Mouse (Mus musculus) erythroblast, embryonic 14.5 days (primary cell): ENCODE results near the gene Pik3r2.

Source experiments
- GATA1 ChIP-seq: IDR thresholded peaks from 2 replicates; pipeline ENCODE4 v1.6.1; 2012; ENCODE audit warnings: low read length, inconsistent platforms, mixed read lengths
- TAL1 ChIP-seq: IDR thresholded peaks from 3 replicates; pipeline ENCODE4 v1.6.1; 2012; ENCODE audit warnings: low read length, inconsistent platforms, mixed read lengths

DNA sequence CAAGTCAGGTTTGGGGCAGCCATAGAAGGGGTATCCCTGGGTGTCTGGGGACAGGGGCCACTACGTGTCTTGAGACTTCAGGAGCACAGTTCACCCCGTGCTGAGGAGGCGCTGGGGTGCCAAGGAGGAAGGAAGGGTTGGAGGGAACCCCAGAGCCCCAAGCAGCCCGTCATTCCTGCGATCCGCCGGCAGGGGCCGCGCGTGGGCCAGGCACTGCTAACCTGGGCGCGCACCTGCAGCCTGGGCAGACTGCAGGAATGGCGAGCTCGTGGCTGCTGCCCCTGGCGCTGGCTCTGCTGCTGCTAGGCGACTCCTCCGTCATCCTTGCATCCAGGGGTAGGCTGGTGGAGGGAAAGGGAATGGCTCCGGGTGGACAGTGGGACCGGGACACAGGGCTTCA, 58.2 kb downstream of the Pik3r2 start, which contains the start of gene Gm3336:
- TF ChIP-seq GATA1 (no peak), TAL1 (no peak)
